Mouse (Mus musculus): ENCODE data around the gene Gm38655. TPM values are rescaled to one million over a fixed set of nuclear protein-coding genes. Genes with fewer than 3 reads are reported as not detected.

The Gm38655 gene
- polyA plus RNA-seq, 1 experiment: 0.46 TPM

DNA sequence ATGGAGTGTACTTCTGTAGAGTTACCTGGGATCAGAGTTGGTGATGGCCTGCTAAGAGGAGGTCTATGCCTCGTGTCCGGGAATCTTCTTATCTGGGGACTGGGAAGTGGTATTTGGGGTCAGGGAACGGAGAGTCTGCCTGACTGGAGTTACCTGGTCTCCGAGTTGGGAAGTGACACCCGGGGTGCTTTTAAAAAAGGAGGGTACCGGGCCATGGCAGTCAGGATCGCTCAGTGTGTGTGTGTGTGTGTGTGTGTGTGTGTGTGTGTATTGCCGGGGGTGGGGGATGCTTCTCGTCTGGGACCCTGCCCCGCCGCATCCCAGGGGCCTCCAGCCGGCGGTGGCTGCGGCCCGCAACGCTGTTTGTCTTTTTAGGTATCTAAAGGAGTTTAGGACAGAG, 13.8 kb upstream of the Gm38655 start:
- no peak overlapping the region for H3K27ac ChIP-seq (ENCODE audit: insufficient read depth, low read depth, low read length)
- TF ChIP-seq POLR2A (IDR thresholded peaks at IDR 0.05; ENCODE audit: low read depth, low read length) (no peak), CTCF (IDR thresholded peaks at IDR 0.05; ENCODE audit: extremely low read depth, insufficient read length, insufficient replicate concordance, low read depth, low read length) (no peak)

GRCm38 (mm10) chr17:25188150-25189031, 13.1 kb upstream of the Gm38655 start, which contains the start of gene Unkl:
Gene Unkl (plus strand): TSS chr17:25188397.
- peak within 1 kb of the TSS; percentile 12; the same call in 1 of the 2 replicates for H3K27ac ChIP-seq (ENCODE audit: insufficient read depth, low read depth, low read length)
- peak within 1 kb of the TSS; percentile 90 for H3K4me3 ChIP-seq (ENCODE audit: low read depth, low read length)
- no peaks in the 10 kb centered on the region for H3K27me3 ChIP-seq (ENCODE audit: control insufficient read depth, insufficient read depth, low read length)
- no peak for TF ChIP-seq POLR2A (IDR thresholded peaks at IDR 0.05; ENCODE audit: low read depth, low read length)
- TF ChIP-seq CTCF (IDR thresholded peaks at IDR 0.05; ENCODE audit: extremely low read depth, insufficient read length, insufficient replicate concordance, low read depth, low read length): no peak
- peaks cover 7% of the 10 kb centered on the region for H3K4me1 ChIP-seq (ENCODE audit: control insufficient read depth, insufficient read depth, insufficient read length, low read length)
- peaks cover 3% of the 10 kb centered on the region; the same call in 1 of the 2 replicates for H3K36me3 ChIP-seq (ENCODE audit: control insufficient read depth, insufficient read depth, low read length)
- WGBS: under 1% methylated on average over 103 of the region's 104 CpGs

More for the DNA sequence above, 13.8 kb upstream of the Gm38655 start:
- H3K4me1 ChIP-seq (ENCODE audit: control insufficient read depth, insufficient read depth, insufficient read length, low read length): peaks cover 7% of the 10 kb centered on the region
- H3K27me3 ChIP-seq (ENCODE audit: control insufficient read depth, insufficient read depth, low read length): no peaks in the 10 kb centered on the region
- 3% methylated on average over 16 of the region's 16 CpGs for WGBS
- H3K36me3 ChIP-seq (ENCODE audit: control insufficient read depth, insufficient read depth, low read length): peaks cover 5% of the 10 kb centered on the region; the same call in 1 of the 2 replicates
- peak overlapping the region; percentile 90 for H3K4me3 ChIP-seq (ENCODE audit: low read depth, low read length)

- peak overlapping the region; percentile 90 for H3K4me3 ChIP-seq (ENCODE audit: low read depth, low read length)
- H3K27ac ChIP-seq (ENCODE audit: insufficient read depth, low read depth, low read length): peak overlapping the region; percentile 12; the same call in 1 of the 2 replicates
- peaks cover 7% of the 10 kb centered on the region for H3K4me1 ChIP-seq (ENCODE audit: control insufficient read depth, insufficient read depth, insufficient read length, low read length)
- TF ChIP-seq CTCF (IDR thresholded peaks at IDR 0.05; ENCODE audit: extremely low read depth, insufficient read length, insufficient replicate concordance, low read depth, low read length) (no peak), POLR2A (IDR thresholded peaks at IDR 0.05; ENCODE audit: low read depth, low read length) (no peak)
- peaks cover 3% of the 10 kb centered on the region; the same call in 1 of the 2 replicates for H3K36me3 ChIP-seq (ENCODE audit: control insufficient read depth, insufficient read depth, low read length)
- 16% methylated on average over 11 of the region's 11 CpGs for WGBS
- H3K27me3 ChIP-seq (ENCODE audit: control insufficient read depth, insufficient read depth, low read length): no peaks in the 10 kb centered on the region
Observed at GRCm38 (mm10) chr17:25187784-25188149, 12.5 kb upstream of the Gm38655 start.

- Histone ChIP-seq H3K27me3 (ENCODE audit: control insufficient read depth, insufficient read depth, low read length) (no peaks in the 10 kb centered on the region), H3K36me3 (ENCODE audit: control insufficient read depth, insufficient read depth, low read length) (no peaks in the 10 kb centered on the region), H3K4me1 (ENCODE audit: control insufficient read depth, insufficient read depth, insufficient read length, low read length) (peaks cover 7% of the 10 kb centered on the region), H3K27ac (ENCODE audit: insufficient read depth, low read depth, low read length) (0 out of 2 replicates have a peak overlapping the region, but pooled peaks have one; percentile 40), H3K4me3 (ENCODE audit: low read depth, low read length) (peak overlapping the region; percentile 91)
- TF ChIP-seq CTCF (IDR thresholded peaks at IDR 0.05; ENCODE audit: extremely low read depth, insufficient read length, insufficient replicate concordance, low read depth, low read length) (no peak), POLR2A (IDR thresholded peaks at IDR 0.05; ENCODE audit: low read depth, low read length) (no peak)
- 4% methylated on average over 17 of the region's 17 CpGs for WGBS
Observed at GRCm38 (mm10) chr17:25184961-25185360, 9.7 kb upstream of the Gm38655 start.

- under 1% methylated on average over 50 of the region's 50 CpGs for WGBS
- Histone ChIP-seq H3K4me1 (ENCODE audit: control insufficient read depth, insufficient read depth, insufficient read length, low read length) (peaks cover 7% of the 10 kb centered on the region), H3K27me3 (ENCODE audit: control insufficient read depth, insufficient read depth, low read length) (no peaks in the 10 kb centered on the region), H3K36me3 (ENCODE audit: control insufficient read depth, insufficient read depth, low read length) (no peaks in the 10 kb centered on the region), H3K4me3 (ENCODE audit: low read depth, low read length) (peak within 1 kb of the TSS; percentile 91), H3K27ac (ENCODE audit: insufficient read depth, low read depth, low read length) (peak within 1 kb of the TSS; percentile 92)
- peak; percentile 59; the same call in 1 of the 2 replicates for TF ChIP-seq POLR2A (IDR thresholded peaks at IDR 0.05; ENCODE audit: low read depth, low read length)
- TF ChIP-seq CTCF (IDR thresholded peaks at IDR 0.05; ENCODE audit: extremely low read depth, insufficient read length, insufficient replicate concordance, low read depth, low read length): no peak
Observed at GRCm38 (mm10) chr17:25184129-25184691, 8.9 kb upstream of the Gm38655 start, which contains the start of gene BC003965. Gene BC003965 (plus strand): TSS chr17:25184554.

DNA sequence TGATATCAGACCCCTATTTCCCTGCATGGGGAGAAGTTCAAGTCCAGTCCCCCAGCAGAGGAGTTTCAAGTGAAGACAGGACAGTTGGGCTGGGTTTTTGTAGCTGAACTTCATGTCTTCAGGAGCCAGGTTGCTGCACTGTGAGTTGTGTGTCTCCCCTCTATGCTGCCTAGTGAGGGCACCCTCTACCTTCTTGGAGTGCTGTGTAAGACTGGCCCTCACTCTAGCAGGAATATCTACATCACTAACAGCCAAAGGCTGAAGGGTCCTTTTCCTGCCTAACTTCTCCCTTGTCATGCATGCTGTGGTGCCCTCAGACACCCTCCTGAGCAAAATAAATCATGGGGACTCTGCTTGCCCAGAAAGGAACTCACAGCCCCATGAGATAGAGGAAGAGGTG, 8.0 kb upstream of the Gm38655 start:
- Histone ChIP-seq H3K27me3 (ENCODE audit: control insufficient read depth, insufficient read depth, low read length) (no peaks in the 10 kb centered on the region), H3K27ac (ENCODE audit: insufficient read depth, low read depth, low read length) (no peak overlapping the region), H3K36me3 (ENCODE audit: control insufficient read depth, insufficient read depth, low read length) (no peaks in the 10 kb centered on the region), H3K4me1 (ENCODE audit: control insufficient read depth, insufficient read depth, insufficient read length, low read length) (peaks cover 7% of the 10 kb centered on the region; the same call in 1 of the 2 replicates), H3K4me3 (ENCODE audit: low read depth, low read length) (no peak overlapping the region)
- TF ChIP-seq CTCF (IDR thresholded peaks at IDR 0.05; ENCODE audit: extremely low read depth, insufficient read length, insufficient replicate concordance, low read depth, low read length): no peak
- TF ChIP-seq POLR2A (IDR thresholded peaks at IDR 0.05; ENCODE audit: low read depth, low read length): no peak

GRCm38 (mm10) chr17:25172558-25172957, 2.7 kb downstream of the Gm38655 start:
- no peaks in the 10 kb centered on the region for H3K4me1 ChIP-seq (ENCODE audit: control insufficient read depth, insufficient read depth, insufficient read length, low read length)
- 96% methylated on average over 3 of the region's 3 CpGs for WGBS
- H3K27ac ChIP-seq (ENCODE audit: insufficient read depth, low read depth, low read length): no peak overlapping the region
- H3K36me3 ChIP-seq (ENCODE audit: control insufficient read depth, insufficient read depth, low read length): no peaks in the 10 kb centered on the region
- no peaks in the 10 kb centered on the region for H3K27me3 ChIP-seq (ENCODE audit: control insufficient read depth, insufficient read depth, low read length)
- H3K4me3 ChIP-seq (ENCODE audit: low read depth, low read length): no peak overlapping the region
- TF ChIP-seq CTCF (IDR thresholded peaks at IDR 0.05; ENCODE audit: extremely low read depth, insufficient read length, insufficient replicate concordance, low read depth, low read length) (no peak), POLR2A (IDR thresholded peaks at IDR 0.05; ENCODE audit: low read depth, low read length) (no peak)
